Mouse (Mus musculus) neural tube, embryonic 13.5 days (tissue): ENCODE results near the gene Adgrg3. TPM values are rescaled to one million over a fixed set of nuclear protein-coding genes. Genes with fewer than 3 reads are reported as not detected.
A peak's percentile ranks its signal among the peaks of the same experiment; 100 is the strongest.
"Not testable (repeated sequence)": the region's sequence is repeated elsewhere in the genome, so short reads cannot be mapped to it uniquely, and the experiment has no call there.

ENCODE experiments used
- ATAC-seq: fragments of 200-750 bp; cut with Nextera tagmentation; 2 replicates; pipeline ENCODE4 v1.8.0; 2017; ENCODE audit warnings: low read depth, mild to moderate bottlenecking, moderate TSS enrichment, moderate library complexity
- H3K27ac ChIP-seq: fragments of 300-500 bp; sonication (generic); replicated peaks from 2 replicates; pipeline ENCODE4 v1.5.1; 2015; ENCODE audit warnings: moderate library complexity, mild to moderate bottlenecking, inconsistent platforms
- H3K27me3 ChIP-seq: fragments of 300-500 bp; sonication (generic); 2 replicates; pipeline ENCODE4 v1.6.1; 2015; ENCODE audit warnings: mild to moderate bottlenecking, inconsistent platforms
- H3K36me3 ChIP-seq: fragments of 300-500 bp; sonication (generic); 2 replicates; pipeline ENCODE4 v1.6.1; 2015; ENCODE audit warnings: mild to moderate bottlenecking, inconsistent platforms
- H3K4me1 ChIP-seq: fragments of 300-500 bp; sonication (generic); replicated peaks from 2 replicates; pipeline ENCODE4 v1.6.1; 2015; ENCODE audit warnings: inconsistent platforms
- H3K4me2 ChIP-seq: fragments of 300-500 bp; sonication (generic); 2 replicates; pipeline ENCODE4 v1.6.1; 2015; ENCODE audit warnings: inconsistent platforms, mild to moderate bottlenecking, moderate library complexity
- H3K4me3 ChIP-seq: fragments of 300-500 bp; sonication (generic); 2 replicates; pipeline ENCODE4 v1.5.1; 2015; ENCODE audit warnings: mild to moderate bottlenecking, inconsistent platforms
- H3K9ac ChIP-seq: fragments of 300-500 bp; sonication (generic); 2 replicates; pipeline ENCODE4 v1.6.1; 2015; ENCODE audit warnings: moderate library complexity, mild to moderate bottlenecking, inconsistent platforms
- H3K9me3 ChIP-seq: fragments of 300-500 bp; sonication (generic); 2 replicates; pipeline ENCODE4 v1.6.1; 2016; ENCODE audit warnings: inconsistent platforms
- WGBS: fragments of 180-500 bp; shearing (Covaris S2); methylation state at CpG from one replicate; pipeline ENCODE4 v1.1.7; 2015; 5-methylcytosine and 5-hydroxymethylcytosine counted together
- polyA plus RNA-seq: library from polyadenylated mRNA; unstranded; fragments of >200 nt; fragmentation: Nextera tagmentation; extraction: Ambion mirVana; gene quantifications from 2 replicates; pipeline ENCODE4 v1.2.1, GENCODE M21; 2015

Adgrg3 gene
- polyA plus RNA-seq, 1 experiment from 2014 or later: 1.5 TPM

GRCm38 (mm10) chr8:95002089-95002655 lies 15.3 kb upstream of the Adgrg3 start:
- Histone ChIP-seq H3K4me2 (peak overlapping the region; percentile 79), H3K9me3 (no peaks in the 10 kb centered on the region), H3K4me3 (no peak overlapping the region), H3K4me1 (peaks cover 53% of the 10 kb centered on the region), H3K27me3 (no peaks in the 10 kb centered on the region), H3K9ac (peak overlapping the region; percentile 18), H3K27ac (peak overlapping the region; percentile 34; the same call in 1 of the 2 replicates), H3K36me3 (peaks cover 49% of the 10 kb centered on the region)
- 47% methylated on average over 8 of the region's 8 CpGs for WGBS
- no peak for ATAC-seq

- 0 out of 2 replicates have a peak, but pooled peaks cover 4% of the 10 kb centered on the region for H3K4me1 ChIP-seq
- no peak overlapping the region for H3K4me2 ChIP-seq
- no peak overlapping the region for H3K4me3 ChIP-seq
- no peak overlapping the region for H3K27ac ChIP-seq
- ATAC-seq: no peak
- H3K36me3 ChIP-seq: peaks cover 86% of the 10 kb centered on the region
- H3K9me3 ChIP-seq: no peaks in the 10 kb centered on the region
- no peaks in the 10 kb centered on the region for H3K27me3 ChIP-seq
- no peak overlapping the region for H3K9ac ChIP-seq
- 88% methylated on average over 15 of the region's 15 CpGs for WGBS
These were observed 5.0 kb upstream of the Adgrg3 start for GRCm38 (mm10) chr8:95012442-95012919.

- Histone ChIP-seq H3K4me1 (0 out of 2 replicates have a peak, but pooled peaks cover 4% of the 10 kb centered on the region), H3K4me3 (no peak overlapping the region), H3K27ac (no peak overlapping the region), H3K9ac (no peak overlapping the region), H3K9me3 (no peaks in the 10 kb centered on the region), H3K27me3 (no peaks in the 10 kb centered on the region), H3K36me3 (peaks cover 53% of the 10 kb centered on the region), H3K4me2 (no peak overlapping the region)
- WGBS: 81% methylated on average over 4 of the region's 4 CpGs
- ATAC-seq: no peak
These were observed 1.6 kb upstream of the Adgrg3 start for GRCm38 (mm10) chr8:95015866-95016265.

GRCm38 (mm10) chr8:95016684-95017083 lies 808 bp upstream of the Adgrg3 start:
- H3K4me1 ChIP-seq: 0 out of 2 replicates have a peak, but pooled peaks cover 4% of the 10 kb centered on the region
- no peak overlapping the region; the same call in 1 of the 2 replicates for H3K9ac ChIP-seq
- no peaks in the 10 kb centered on the region for H3K9me3 ChIP-seq
- no peaks in the 10 kb centered on the region for H3K27me3 ChIP-seq
- no peak overlapping the region for H3K4me3 ChIP-seq
- no peak overlapping the region for H3K4me2 ChIP-seq
- ATAC-seq: 0 out of 2 replicates have a peak, but pooled peaks have one; percentile 10
- H3K27ac ChIP-seq: peak overlapping the region; percentile 57; the same call in 1 of the 2 replicates
- WGBS: 65% methylated on average over 4 of the region's 4 CpGs
- peaks cover 44% of the 10 kb centered on the region for H3K36me3 ChIP-seq

GRCm38 (mm10) chr8:95017969-95018635 lies 610 bp downstream of the Adgrg3 start:
- Histone ChIP-seq H3K9me3 (no peaks in the 10 kb centered on the region), H3K4me2 (no peak overlapping the region), H3K36me3 (peaks cover 30% of the 10 kb centered on the region), H3K4me3 (no peak overlapping the region), H3K27ac (no peak overlapping the region), H3K9ac (no peak overlapping the region), H3K4me1 (0 out of 2 replicates have a peak, but pooled peaks cover 4% of the 10 kb centered on the region), H3K27me3 (no peaks in the 10 kb centered on the region)
- WGBS: 78% methylated on average over 9 of the region's 9 CpGs
- ATAC-seq: peak; percentile 4; the same call in 1 of the 2 replicates

- Histone ChIP-seq H3K4me2 (no peak overlapping the region), H3K9ac (no peak overlapping the region; the same call in 1 of the 2 replicates), H3K4me3 (no peak overlapping the region), H3K27ac (no peak overlapping the region), H3K4me1 (0 out of 2 replicates have a peak, but pooled peaks cover 4% of the 10 kb centered on the region), H3K9me3 (no peaks in the 10 kb centered on the region), H3K36me3 (peaks cover 8% of the 10 kb centered on the region; the same call in 1 of the 2 replicates), H3K27me3 (no peaks in the 10 kb centered on the region)
- WGBS: 80% methylated on average over 12 of the region's 12 CpGs
- ATAC-seq: no peak
These were observed 2.8 kb downstream of the Adgrg3 start for GRCm38 (mm10) chr8:95020293-95020777.

GRCm38 (mm10) chr8:95020821-95021220 lies 3.3 kb downstream of the Adgrg3 start:
- no peak overlapping the region for H3K4me3 ChIP-seq
- H3K4me1 ChIP-seq: 0 out of 2 replicates have a peak, but pooled peaks cover 4% of the 10 kb centered on the region
- 0 out of 2 replicates have a peak, but pooled peaks cover 4% of the 10 kb centered on the region for H3K36me3 ChIP-seq
- no peak overlapping the region for H3K9ac ChIP-seq
- no peak for ATAC-seq
- no peaks in the 10 kb centered on the region for H3K27me3 ChIP-seq
- 82% methylated on average over 10 of the region's 10 CpGs for WGBS
- no peaks in the 10 kb centered on the region for H3K9me3 ChIP-seq
- H3K4me2 ChIP-seq: no peak overlapping the region
- no peak overlapping the region for H3K27ac ChIP-seq

GRCm38 (mm10) chr8:95023201-95023600 lies 5.7 kb downstream of the Adgrg3 start:
- H3K4me2 ChIP-seq: no peak overlapping the region
- H3K27ac ChIP-seq: no peak overlapping the region
- WGBS: 31% methylated on average over 8 of the region's 8 CpGs
- ATAC-seq: no peak
- no peaks in the 10 kb centered on the region for H3K9me3 ChIP-seq
- H3K27me3 ChIP-seq: no peaks in the 10 kb centered on the region
- no peaks in the 10 kb centered on the region for H3K36me3 ChIP-seq
- no peaks in the 10 kb centered on the region for H3K4me1 ChIP-seq
- H3K4me3 ChIP-seq: no peak overlapping the region
- H3K9ac ChIP-seq: no peak overlapping the region

GRCm38 (mm10) chr8:95024387-95024786 lies 6.9 kb downstream of the Adgrg3 start:
- no peaks in the 10 kb centered on the region for H3K9me3 ChIP-seq
- H3K4me1 ChIP-seq: no peaks in the 10 kb centered on the region
- no peak overlapping the region for H3K9ac ChIP-seq
- no peaks in the 10 kb centered on the region for H3K27me3 ChIP-seq
- H3K36me3 ChIP-seq: no peaks in the 10 kb centered on the region
- no peak overlapping the region for H3K27ac ChIP-seq
- H3K4me2 ChIP-seq: no peak overlapping the region
- ATAC-seq: no peak
- H3K4me3 ChIP-seq: no peak overlapping the region
- WGBS: 80% methylated on average over 4 of the region's 4 CpGs

GRCm38 (mm10) chr8:95025421-95025820 lies 7.9 kb downstream of the Adgrg3 start:
- no peaks in the 10 kb centered on the region for H3K27me3 ChIP-seq
- 63% methylated on average over 2 of the region's 2 CpGs for WGBS
- no peak overlapping the region for H3K4me2 ChIP-seq
- H3K9ac ChIP-seq: no peak overlapping the region
- H3K4me1 ChIP-seq: no peaks in the 10 kb centered on the region
- no peak overlapping the region for H3K27ac ChIP-seq
- H3K4me3 ChIP-seq: no peak overlapping the region
- no peak for ATAC-seq
- H3K36me3 ChIP-seq: no peaks in the 10 kb centered on the region
- H3K9me3 ChIP-seq: no peaks in the 10 kb centered on the region

- not testable (repeated sequence) for H3K4me2 ChIP-seq, ATAC-seq, H3K4me1 ChIP-seq, H3K4me3 ChIP-seq, H3K9ac ChIP-seq, H3K9me3 ChIP-seq, H3K27me3 ChIP-seq, H3K36me3 ChIP-seq, H3K27ac ChIP-seq
- WGBS: 49% methylated on average over 7 of the region's 7 CpGs
These were observed 10.9 kb downstream of the Adgrg3 start for GRCm38 (mm10) chr8:95028391-95028790.
